Mouse (Mus musculus) neutrophil, adult 5-6 weeks (primary cell): Measurements from ENCODE around the gene Rhox3h. TPM values are rescaled to one million over a fixed set of nuclear protein-coding genes. Genes with fewer than 3 reads are reported as not detected.
"Not testable (repeated sequence)": the region's sequence is repeated elsewhere in the genome, so short reads cannot be mapped to it uniquely, and the experiment has no call there.

ENCODE experiments used
- ATAC-seq: fragments of 151-379, 151-347 bp; 2 replicates; pipeline ENCODE4 v1.8.0; 2017; ENCODE audit warnings: mild to moderate bottlenecking, moderate TSS enrichment; ENCODE audit not compliant: insufficient number of reproducible peaks, poor library complexity, low FRiP score, severe bottlenecking; ENCODE audit errors: extremely low read depth
- total RNA-seq: library from RNA; stranded (forward); fragments of 200-1000 nt; gene quantifications from 2 replicates; pipeline ENCODE4 v1.2.3, GENCODE M21; 2017

Rhox3h gene
- not detected in 2 replicates for total RNA-seq

- not testable (repeated sequence) for ATAC-seq
Observed at GRCm38 (mm10) chrX:37668664-37669063, at the start of gene Rhox3h. TSS of gene Rhox3h (minus strand) at chrX:37668764.

GRCm38 (mm10) chrX:37701821-37702387, 33.3 kb upstream of the Rhox3h start:
- ATAC-seq: no peak

GRCm38 (mm10) chrX:37692261-37692660, 23.7 kb upstream of the Rhox3h start:
- ATAC-seq: no peak

GRCm38 (mm10) chrX:37683031-37683715, 14.6 kb upstream of the Rhox3h start:
- ATAC-seq: no peak

- ATAC-seq: not testable (repeated sequence)
Observed at GRCm38 (mm10) chrX:37673177-37673576, 4.6 kb upstream of the Rhox3h start, which contains the start of gene Rhox2h. TSS of gene Rhox2h (minus strand) at chrX:37673277.

- ATAC-seq: not testable (repeated sequence)
Observed at GRCm38 (mm10) chrX:37651227-37651626, 17.3 kb downstream of the Rhox3h start, which contains the start of gene Rhox4g. TSS of gene Rhox4g (minus strand) at chrX:37651327.

- ATAC-seq: not testable (repeated sequence)
Observed at GRCm38 (mm10) chrX:37643370-37643769, 25.2 kb downstream of the Rhox3h start, which contains the start of gene Rhox2g. TSS of gene Rhox2g (minus strand) at chrX:37643470.

GRCm38 (mm10) chrX:37628512-37628911, 40.1 kb downstream of the Rhox3h start, which contains the start of gene Rhox3g:
TSS of gene Rhox3g (minus strand) at chrX:37628612.
- ATAC-seq: not testable (repeated sequence)

Other genes starting within 250 kb of the Rhox3h start
- not detected in 2 replicates for gene Rhox4b, start 236.3 kb downstream of the Rhox3h start, total RNA-seq
- gene Rhox2c, start 215.1 kb downstream of the Rhox3h start, total RNA-seq: not detected in 2 replicates
- gene Rhox3c, start 210.2 kb downstream of the Rhox3h start, total RNA-seq: not detected in 2 replicates
- gene Rhox4c, start 188.4 kb downstream of the Rhox3h start, total RNA-seq: not detected in 2 replicates
- not detected in 2 replicates for gene Rhox2d, start 175.3 kb downstream of the Rhox3h start, total RNA-seq
- gene Rhox4d, start 154.4 kb downstream of the Rhox3h start, total RNA-seq: not detected in 2 replicates
- gene Rhox2e, start 138.3 kb downstream of the Rhox3h start, total RNA-seq: not detected in 2 replicates
- gene Rhox3e, start 126.7 kb downstream of the Rhox3h start, total RNA-seq: not detected in 2 replicates
- gene Rhox4e, start 111.4 kb downstream of the Rhox3h start, total RNA-seq: not detected in 2 replicates
- not detected in 2 replicates for gene Rhox2f, start 97.4 kb downstream of the Rhox3h start, total RNA-seq
- gene Rhox3f, start 87.8 kb downstream of the Rhox3h start, total RNA-seq: not detected in 2 replicates
- gene Rhox4f, start 61.1 kb downstream of the Rhox3h start, total RNA-seq: not detected in 2 replicates
- not detected in 2 replicates for gene Rhox3g, start 40.2 kb downstream of the Rhox3h start, total RNA-seq
- gene Rhox2g, start 25.3 kb downstream of the Rhox3h start, total RNA-seq: not detected in 2 replicates
- gene Rhox4g, start 17.4 kb downstream of the Rhox3h start, total RNA-seq: not detected in 2 replicates
- not detected in 2 replicates for gene Rhox2h, start 4.5 kb upstream of the Rhox3h start, total RNA-seq
- gene Rhox5, start 136.1 kb upstream of the Rhox3h start, total RNA-seq: not detected in 2 replicates
- not detected in 2 replicates for gene Rhox6, start 158.1 kb upstream of the Rhox3h start, total RNA-seq
- not detected in 2 replicates for gene Rhox7a, start 162.9 kb upstream of the Rhox3h start, total RNA-seq
- gene Rhox8, start 210.2 kb upstream of the Rhox3h start, total RNA-seq: 0.93 TPM in 1 of 2 replicates, not detected in the other
- not detected in 2 replicates for gene Rhox7b, start 228.5 kb upstream of the Rhox3h start, total RNA-seq
- gene Rhox9, start 233.0 kb upstream of the Rhox3h start, total RNA-seq: not detected in 2 replicates